Mouse (Mus musculus) small intestine, adult 10 weeks (tissue): ENCODE data around the gene Hist1h3f. TPM values are rescaled to one million over a fixed set of nuclear protein-coding genes. Genes with fewer than 3 reads are reported as not detected.

ENCODE experiments used
- polyA plus RNA-seq: library from polyadenylated mRNA; stranded (reverse); fragments of 350-450 nt; fragmentation: Illumina TruSeq; extraction: RNeasy Lipid Tissue Mini Kit (QIAGEN cat#74804); gene quantifications from one replicate; pipeline ENCODE4 v1.2.3, GENCODE M21; 2014; ENCODE audit warnings: low replicate concordance

Gene Hist1h3f
- not detected for polyA plus RNA-seq

DNA sequence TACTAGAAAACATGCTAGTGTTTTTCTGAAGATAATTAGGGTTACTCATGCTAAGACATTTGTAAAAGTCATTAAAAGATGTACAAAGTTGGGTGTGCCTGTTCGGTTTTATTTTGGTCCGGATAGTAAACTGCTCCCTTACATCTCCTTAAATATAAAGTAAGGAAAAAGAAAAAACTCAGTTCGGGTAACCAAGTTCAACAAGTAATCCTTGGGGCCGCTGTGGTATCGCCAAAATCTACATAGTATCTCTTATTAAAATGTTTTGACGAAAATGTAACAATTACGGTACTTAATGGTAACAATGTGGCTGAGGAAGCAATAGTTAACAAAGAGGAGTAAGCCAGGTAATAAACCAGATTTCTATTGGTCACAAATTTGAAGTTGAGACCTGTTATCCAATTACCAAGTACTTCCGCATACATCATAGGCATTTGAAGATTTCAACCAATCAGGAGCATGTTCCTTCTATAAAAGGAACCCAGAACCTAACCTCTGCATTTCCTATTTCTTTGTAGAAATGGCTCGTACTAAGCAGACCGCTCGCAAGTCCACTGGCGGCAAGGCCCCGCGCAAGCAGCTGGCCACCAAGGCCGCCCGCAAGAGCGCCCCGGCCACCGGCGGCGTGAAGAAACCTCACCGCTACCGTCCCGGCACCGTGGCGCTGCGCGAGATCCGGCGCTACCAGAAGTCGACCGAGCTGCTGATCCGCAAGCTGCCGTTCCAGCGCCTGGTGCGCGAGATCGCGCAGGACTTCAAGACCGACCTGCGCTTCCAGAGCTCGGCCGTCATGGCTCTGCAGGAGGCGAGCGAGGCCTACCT, at the start of gene Hist1h3f:
Gene Hist1h3f, plus strand, starts transcription at position 88 of the 822 bp plus-strand sequence.

GRCm38 (mm10) chr13:23530901-23531875, 12.7 kb upstream of the Hist1h3f start, which contains the start of gene Hist1h4h:
TSS of gene Hist1h4h (plus strand) at chr13:23531050.

GRCm38 (mm10) chr13:23533560-23534367, 10.1 kb upstream of the Hist1h3f start, which contains the start of gene Hist1h2af:
TSS of gene Hist1h2af (plus strand) at chr13:23533906.

GRCm38 (mm10) chr13:23535137-23536075, 8.4 kb upstream of the Hist1h3f start, which contains the start of gene Hist1h3g:
TSS of gene Hist1h3g (plus strand) at chr13:23535422.

DNA sequence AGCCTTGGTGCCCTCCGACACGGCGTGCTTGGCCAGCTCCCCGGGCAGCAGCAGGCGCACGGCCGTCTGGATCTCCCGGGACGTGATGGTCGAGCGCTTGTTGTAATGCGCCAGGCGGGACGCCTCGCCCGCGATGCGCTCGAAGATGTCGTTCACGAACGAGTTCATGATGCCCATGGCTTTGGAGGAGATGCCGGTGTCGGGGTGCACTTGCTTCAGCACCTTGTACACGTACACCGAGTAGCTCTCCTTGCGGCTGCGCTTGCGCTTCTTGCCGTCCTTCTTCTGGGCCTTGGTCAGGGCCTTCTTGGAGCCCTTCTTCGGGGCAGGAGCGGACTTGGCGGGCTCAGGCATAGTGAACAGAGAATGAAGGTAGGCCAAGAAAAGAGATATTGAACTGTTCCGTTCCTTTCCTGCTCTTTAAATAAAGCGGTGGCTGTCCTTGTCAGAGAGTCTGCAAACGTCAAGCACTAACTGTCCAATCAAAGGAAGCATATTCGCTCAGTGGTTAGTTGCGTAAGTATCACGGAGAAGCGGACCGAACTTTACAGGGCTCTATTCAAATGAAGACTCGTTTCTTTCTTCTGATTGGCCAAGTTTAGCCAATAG, 749 bp upstream of the Hist1h3f start, which contains the start of gene Hist1h2bh:
Gene Hist1h2bh, minus strand, starts transcription at position 394 of the 609 bp plus-strand sequence.

GRCm38 (mm10) chr13:23551146-23551834, 7.4 kb downstream of the Hist1h3f start, which contains the start of gene Hist1h4f:
TSS of gene Hist1h4f (minus strand) at chr13:23551648.

DNA sequence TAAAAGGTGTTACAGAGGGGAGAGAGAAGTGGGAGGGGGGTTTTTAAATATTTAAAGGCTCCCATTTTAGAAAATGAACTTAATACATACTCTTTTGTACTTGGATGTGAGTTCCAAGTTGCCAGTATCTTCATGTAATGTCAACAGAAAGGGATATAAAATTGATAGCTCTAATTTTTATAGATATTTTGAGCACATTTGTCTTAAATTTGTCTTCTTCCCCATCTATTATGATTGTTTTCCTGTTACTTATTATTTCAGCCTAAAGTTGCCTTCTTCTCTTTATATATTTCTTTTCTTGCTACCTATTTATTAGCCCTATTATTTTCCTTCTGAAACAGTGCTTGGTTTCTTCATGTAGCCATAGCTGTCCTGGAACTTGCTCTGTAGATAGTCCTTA, 9.1 kb downstream of the Hist1h3f start, which contains the start of gene Hist1h1d:
Gene Hist1h1d, plus strand, starts transcription at position 301 of the 400 bp plus-strand sequence.

GRCm38 (mm10) chr13:23561883-23562659, 18.2 kb downstream of the Hist1h3f start, which contains the start of gene Hist1h3e:
TSS of gene Hist1h3e (minus strand) at chr13:23562369.

GRCm38 (mm10) chr13:23571022-23571503, 27.2 kb downstream of the Hist1h3f start, which contains the start of the genes Hist1h2ae and Hist1h2bg:
TSS of gene Hist1h2ae (minus strand) at chr13:23571220.
TSS of gene Hist1h2bg (plus strand) at chr13:23571396.

DNA sequence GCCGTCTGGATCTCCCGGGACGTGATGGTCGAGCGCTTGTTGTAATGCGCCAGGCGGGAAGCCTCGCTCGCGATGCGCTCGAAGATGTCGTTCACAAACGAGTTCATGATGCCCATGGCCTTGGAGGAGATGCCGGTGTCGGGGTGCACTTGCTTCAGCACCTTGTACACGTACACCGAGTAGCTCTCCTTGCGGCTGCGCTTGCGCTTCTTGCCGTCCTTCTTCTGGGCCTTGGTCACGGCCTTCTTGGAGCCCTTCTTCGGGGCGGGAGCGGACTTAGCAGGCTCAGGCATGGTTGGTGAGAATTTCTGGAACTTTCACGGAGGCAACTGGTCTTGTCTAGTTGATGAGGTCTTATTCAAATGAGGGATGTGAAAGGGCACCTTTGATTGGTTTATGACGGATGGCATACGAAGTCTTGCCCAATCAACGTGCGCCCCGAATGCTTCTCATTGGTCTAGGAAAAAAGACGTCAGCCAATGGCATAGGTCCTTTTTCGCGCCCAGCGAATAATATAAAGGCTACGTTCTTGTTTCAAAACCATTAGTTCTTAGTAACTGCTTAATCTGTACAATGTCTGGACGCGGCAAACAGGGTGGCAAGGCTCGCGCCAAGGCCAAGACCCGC, 30.2 kb downstream of the Hist1h3f start, which contains the start of the genes Hist1h2bf and Hist1h2ad:
Gene Hist1h2bf, minus strand, starts transcription at position 299 of the 627 bp plus-strand sequence.
Gene Hist1h2ad, plus strand, starts transcription at position 484 of the 627 bp plus-strand sequence.

GRCm38 (mm10) chr13:23575271-23575851, 31.5 kb downstream of the Hist1h3f start, which contains the start of gene Hist1h3d:
TSS of gene Hist1h3d (plus strand) at chr13:23575763.

DNA sequence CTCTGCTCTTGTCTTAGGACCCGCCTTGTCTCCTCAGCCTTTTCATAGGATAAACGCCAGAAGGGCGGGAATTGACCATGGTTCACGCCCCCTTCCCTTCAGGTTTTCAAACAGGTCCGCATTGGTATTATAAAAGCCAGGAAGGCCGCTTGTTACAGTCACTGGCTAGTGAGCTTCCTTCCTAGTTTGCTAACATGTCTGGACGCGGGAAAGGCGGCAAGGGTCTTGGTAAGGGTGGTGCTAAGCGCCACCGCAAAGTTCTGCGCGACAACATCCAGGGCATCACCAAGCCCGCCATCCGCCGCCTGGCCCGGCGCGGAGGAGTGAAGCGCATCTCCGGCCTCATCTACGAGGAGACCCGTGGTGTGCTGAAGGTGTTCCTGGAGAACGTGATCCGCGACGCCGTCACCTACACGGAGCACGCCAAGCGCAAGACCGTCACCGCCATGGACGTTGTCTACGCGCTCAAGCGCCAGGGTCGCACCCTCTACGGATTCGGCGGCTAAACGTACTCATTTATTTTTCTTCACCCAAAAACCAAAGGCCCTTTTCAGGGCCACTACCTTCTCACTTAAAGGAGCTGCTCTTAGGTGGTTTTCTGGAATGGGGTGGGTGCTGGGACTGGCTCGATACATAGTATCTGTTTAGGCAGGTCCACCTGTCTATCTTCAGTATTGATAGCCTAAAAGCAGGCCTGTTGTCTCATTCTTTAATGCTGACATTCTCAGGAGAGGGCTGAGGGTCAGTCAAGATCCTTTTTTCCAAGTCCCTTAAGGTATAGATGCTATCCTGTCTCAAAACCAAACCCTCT, 37.8 kb downstream of the Hist1h3f start, which contains the start of gene Hist1h4d:
Gene Hist1h4d, plus strand, starts transcription at position 191 of the 811 bp plus-strand sequence.

